Mouse (Mus musculus): Measurements from ENCODE around the gene Pcdh9. TPM values are rescaled to one million over a fixed set of nuclear protein-coding genes. Genes with fewer than 3 reads are reported as not detected.

Gene Pcdh9
- polyA plus RNA-seq (2012; rRNA removed) = 1.1 and 2.1 TPM in 2 replicates

GRCm38 (mm10) chr14:93890519-93891370 lies at the start of gene Pcdh9:
TSS of gene Pcdh9 (minus strand) at chr14:93890679.

Data from ovary, adult 2 months (tissue).